Mouse (Mus musculus): Measurements from ENCODE around the gene C1qbp. TPM values are rescaled to one million over a fixed set of nuclear protein-coding genes. Genes with fewer than 3 reads are reported as not detected.
A peak's percentile ranks its signal among the peaks of the same experiment; 100 is the strongest.

The C1qbp gene
- polyA plus RNA-seq, 1 experiment from 2014 or later = 291 TPM

DNA sequence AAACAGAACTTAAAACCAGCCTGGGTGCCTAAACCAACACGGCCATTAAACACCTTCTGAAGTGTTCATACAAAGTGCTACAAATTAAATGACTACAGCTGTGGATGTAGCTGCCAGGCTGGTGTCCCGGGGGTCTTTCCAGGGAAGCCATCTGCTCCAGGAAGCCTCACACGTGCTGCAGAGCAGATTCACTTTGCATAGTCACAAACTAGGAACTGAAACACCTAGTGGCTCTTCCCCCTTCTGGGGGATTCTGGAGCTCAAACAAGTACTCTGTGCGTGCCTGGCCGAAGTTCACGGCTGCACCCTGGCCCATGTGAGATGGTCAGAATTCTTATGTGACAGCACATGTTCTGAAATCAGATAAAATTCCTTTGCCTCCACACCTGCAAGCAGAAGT is 2.6 kb downstream of the C1qbp start:
- no peak overlapping the region for H3K4me2 ChIP-seq (ENCODE audit: low read depth, low read length)
- H3K4me1 ChIP-seq (ENCODE audit: control insufficient read depth, insufficient read depth, low read length) = peaks cover 11% of the 10 kb centered on the region
- H3K27ac ChIP-seq (ENCODE audit: low read length) = no peak overlapping the region
- H3K4me3 ChIP-seq (ENCODE audit: low read length) = no peak overlapping the region
- no peak for ATAC-seq (replicated peaks; ENCODE audit: extremely low read depth, insufficient read depth, low FRiP score)
- no peak overlapping the region for H3K9ac ChIP-seq (ENCODE audit: low read length)
- no peaks in the 10 kb centered on the region for H3K27me3 ChIP-seq (ENCODE audit: control insufficient read depth, insufficient read depth, low read length)
- WGBS = 81% methylated on average over 6 of the region's 6 CpGs
- peaks cover 42% of the 10 kb centered on the region for H3K36me3 ChIP-seq (ENCODE audit: control insufficient read depth, insufficient read depth)
- H3K9me3 ChIP-seq (replicated peaks; ENCODE audit: control insufficient read depth, low read length) = no peaks in the 10 kb centered on the region

DNA sequence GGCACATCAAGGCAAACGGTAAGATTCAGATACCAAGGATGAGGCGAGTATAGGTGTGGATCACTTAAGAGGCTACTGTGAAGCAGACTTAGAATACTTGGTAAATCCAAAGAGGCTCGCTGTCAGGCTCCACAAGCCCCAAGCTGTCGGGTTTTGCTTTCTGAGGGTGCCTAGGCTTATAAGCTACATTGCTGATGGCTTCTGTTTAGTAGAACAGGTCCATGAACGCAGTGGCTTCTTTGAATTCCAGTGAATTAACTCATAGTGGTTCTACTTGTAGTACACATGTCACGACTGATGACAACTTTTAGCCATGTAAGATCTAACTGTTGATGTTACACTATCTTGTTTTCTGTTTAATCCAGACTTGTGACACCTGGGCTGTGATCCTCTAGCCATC is 5.5 kb downstream of the C1qbp start:
- no peak for ATAC-seq (replicated peaks; ENCODE audit: extremely low read depth, insufficient read depth, low FRiP score)
- 82% methylated on average over 6 of the region's 6 CpGs for WGBS
- peaks cover 50% of the 10 kb centered on the region for H3K36me3 ChIP-seq (ENCODE audit: control insufficient read depth, insufficient read depth)
- H3K4me2 ChIP-seq (ENCODE audit: low read depth, low read length) = no peak overlapping the region
- H3K9ac ChIP-seq (ENCODE audit: low read length) = no peak overlapping the region
- no peak overlapping the region for H3K27ac ChIP-seq (ENCODE audit: low read length)
- no peak overlapping the region for H3K4me3 ChIP-seq (ENCODE audit: low read length)
- H3K9me3 ChIP-seq (replicated peaks; ENCODE audit: control insufficient read depth, low read length) = no peaks in the 10 kb centered on the region
- peaks cover 11% of the 10 kb centered on the region for H3K4me1 ChIP-seq (ENCODE audit: control insufficient read depth, insufficient read depth, low read length)
- H3K27me3 ChIP-seq (ENCODE audit: control insufficient read depth, insufficient read depth, low read length) = no peaks in the 10 kb centered on the region

- no peak overlapping the region for H3K4me3 ChIP-seq (ENCODE audit: low read length)
- no peak for ATAC-seq (replicated peaks; ENCODE audit: extremely low read depth, insufficient read depth, low FRiP score)
- H3K9ac ChIP-seq (ENCODE audit: low read length) = no peak overlapping the region
- H3K4me1 ChIP-seq (ENCODE audit: control insufficient read depth, insufficient read depth, low read length) = peaks cover 3% of the 10 kb centered on the region; the same call in 1 of the 2 replicates
- H3K9me3 ChIP-seq (replicated peaks; ENCODE audit: control insufficient read depth, low read length) = no peaks in the 10 kb centered on the region
- no peaks in the 10 kb centered on the region for H3K27me3 ChIP-seq (ENCODE audit: control insufficient read depth, insufficient read depth, low read length)
- peaks cover 48% of the 10 kb centered on the region for H3K36me3 ChIP-seq (ENCODE audit: control insufficient read depth, insufficient read depth)
- WGBS = 70% methylated on average over 2 of the region's 2 CpGs
- H3K27ac ChIP-seq (ENCODE audit: low read length) = no peak overlapping the region
- H3K4me2 ChIP-seq (ENCODE audit: low read depth, low read length) = no peak overlapping the region
These were observed 7.6 kb downstream of the C1qbp start for GRCm38 (mm10) chr11:70975193-70975592.

- 68% methylated on average over 4 of the region's 4 CpGs for WGBS
- no peak for ATAC-seq (replicated peaks; ENCODE audit: extremely low read depth, insufficient read depth, low FRiP score)
These were observed 8.9 kb downstream of the C1qbp start for GRCm38 (mm10) chr11:70973947-70974346.

GRCm38 (mm10) chr11:70972586-70972985 is 10.2 kb downstream of the C1qbp start:
- no peak for ATAC-seq (replicated peaks; ENCODE audit: extremely low read depth, insufficient read depth, low FRiP score)
- H3K9ac ChIP-seq (ENCODE audit: low read length) = no peak overlapping the region
- peaks cover 13% of the 10 kb centered on the region for H3K4me1 ChIP-seq (ENCODE audit: control insufficient read depth, insufficient read depth, low read length)
- H3K4me2 ChIP-seq (ENCODE audit: low read depth, low read length) = no peak overlapping the region
- H3K36me3 ChIP-seq (ENCODE audit: control insufficient read depth, insufficient read depth) = peaks cover 25% of the 10 kb centered on the region
- no peak overlapping the region for H3K4me3 ChIP-seq (ENCODE audit: low read length)
- H3K9me3 ChIP-seq (replicated peaks; ENCODE audit: control insufficient read depth, low read length) = no peaks in the 10 kb centered on the region
- 76% methylated on average over 1 of the region's 1 CpGs for whole genome bisulfite sequencing
- no peaks in the 10 kb centered on the region for H3K27me3 ChIP-seq (ENCODE audit: control insufficient read depth, insufficient read depth, low read length)
- H3K27ac ChIP-seq (ENCODE audit: low read length) = no peak overlapping the region

More at GRCm38 (mm10) chr11:70973947-70974346, 8.9 kb downstream of the C1qbp start:
- Histone ChIP-seq H3K36me3 (ENCODE audit: control insufficient read depth, insufficient read depth) (peaks cover 39% of the 10 kb centered on the region), H3K9me3 (replicated peaks; ENCODE audit: control insufficient read depth, low read length) (no peaks in the 10 kb centered on the region), H3K4me2 (ENCODE audit: low read depth, low read length) (no peak overlapping the region), H3K27me3 (ENCODE audit: control insufficient read depth, insufficient read depth, low read length) (no peaks in the 10 kb centered on the region), H3K4me3 (ENCODE audit: low read length) (no peak overlapping the region), H3K27ac (ENCODE audit: low read length) (no peak overlapping the region), H3K9ac (ENCODE audit: low read length) (no peak overlapping the region), H3K4me1 (ENCODE audit: control insufficient read depth, insufficient read depth, low read length) (peaks cover 3% of the 10 kb centered on the region; the same call in 1 of the 2 replicates)

- Histone ChIP-seq H3K9ac (ENCODE audit: low read length) (peak overlapping the region; percentile 84), H3K4me1 (ENCODE audit: control insufficient read depth, insufficient read depth, low read length) (peaks cover 14% of the 10 kb centered on the region), H3K4me2 (ENCODE audit: low read depth, low read length) (peak overlapping the region; percentile 89), H3K27me3 (ENCODE audit: control insufficient read depth, insufficient read depth, low read length) (no peaks in the 10 kb centered on the region), H3K9me3 (replicated peaks; ENCODE audit: control insufficient read depth, low read length) (no peaks in the 10 kb centered on the region), H3K4me3 (ENCODE audit: low read length) (peak overlapping the region; percentile 85), H3K36me3 (ENCODE audit: control insufficient read depth, insufficient read depth) (peaks cover 15% of the 10 kb centered on the region; the same call in 1 of the 2 replicates), H3K27ac (ENCODE audit: low read length) (peak overlapping the region; percentile 90)
- peak; percentile 5; the same call in 1 of the 2 replicates for ATAC-seq (replicated peaks; ENCODE audit: extremely low read depth, insufficient read depth, low FRiP score)
- 13% methylated on average over 24 of the region's 24 CpGs for WGBS
These were observed 12.0 kb downstream of the C1qbp start for GRCm38 (mm10) chr11:70970560-70971540.

DNA sequence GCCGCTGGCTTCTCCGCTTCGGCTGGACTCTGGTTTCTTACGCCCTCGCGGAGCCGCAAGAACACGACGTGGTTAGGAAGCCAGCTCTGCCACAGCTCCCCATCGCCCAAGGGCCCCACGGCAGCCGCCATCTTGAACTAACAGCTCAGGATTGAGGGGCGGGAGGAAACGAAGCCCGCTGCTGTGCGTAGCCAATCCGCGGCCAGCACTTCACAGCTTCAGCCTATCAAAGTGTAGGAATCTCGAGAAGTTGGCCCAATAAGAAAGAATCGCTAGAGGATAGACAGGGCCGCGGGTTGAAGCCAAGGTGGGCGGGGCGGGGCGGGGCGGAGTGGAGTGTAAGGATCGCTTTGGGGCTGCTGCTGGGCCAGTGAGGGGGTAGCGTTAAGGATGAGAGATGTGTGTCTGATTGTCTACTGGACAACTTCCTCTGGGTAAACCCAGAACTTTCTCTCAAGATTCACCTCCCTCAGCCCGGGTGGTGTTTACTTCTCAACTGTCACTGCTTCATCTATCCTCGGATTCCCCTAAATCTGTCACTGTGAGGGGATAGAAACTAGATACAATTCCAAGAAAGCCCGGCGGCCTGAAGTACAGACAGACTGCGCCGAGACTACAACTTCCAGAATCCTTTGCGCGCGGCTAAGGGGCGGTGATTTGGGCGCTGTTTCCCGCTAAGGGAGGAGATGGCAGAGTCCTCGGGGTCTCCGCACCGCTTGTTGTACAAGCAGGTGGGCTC is 12.8 kb downstream of the C1qbp start, which contains the start of the genes Nup88 and Rpain:
TSS of gene Nup88 (minus strand) at position 153 of the 739 bp plus-strand sequence.
TSS of gene Rpain (plus strand) at position 393 of the 739 bp plus-strand sequence.
- no peaks in the 10 kb centered on the region for H3K27me3 ChIP-seq (ENCODE audit: control insufficient read depth, insufficient read depth, low read length)
- H3K9ac ChIP-seq (ENCODE audit: low read length) = peak within 1 kb of the TSS; percentile 92
- under 1% methylated on average over 43 of the region's 43 CpGs for WGBS
- peak within 1 kb of the TSS; percentile 85 for H3K4me3 ChIP-seq (ENCODE audit: low read length)
- H3K36me3 ChIP-seq (ENCODE audit: control insufficient read depth, insufficient read depth) = peaks cover 22% of the 10 kb centered on the region
- peak within 1 kb of the TSS; percentile 90 for H3K27ac ChIP-seq (ENCODE audit: low read length)
- peak within 1 kb of the TSS; percentile 89 for H3K4me2 ChIP-seq (ENCODE audit: low read depth, low read length)
- ATAC-seq (replicated peaks; ENCODE audit: extremely low read depth, insufficient read depth, low FRiP score) = peak; percentile 96
- peaks cover 14% of the 10 kb centered on the region for H3K4me1 ChIP-seq (ENCODE audit: control insufficient read depth, insufficient read depth, low read length)
- H3K9me3 ChIP-seq (replicated peaks; ENCODE audit: control insufficient read depth, low read length) = no peaks in the 10 kb centered on the region

DNA sequence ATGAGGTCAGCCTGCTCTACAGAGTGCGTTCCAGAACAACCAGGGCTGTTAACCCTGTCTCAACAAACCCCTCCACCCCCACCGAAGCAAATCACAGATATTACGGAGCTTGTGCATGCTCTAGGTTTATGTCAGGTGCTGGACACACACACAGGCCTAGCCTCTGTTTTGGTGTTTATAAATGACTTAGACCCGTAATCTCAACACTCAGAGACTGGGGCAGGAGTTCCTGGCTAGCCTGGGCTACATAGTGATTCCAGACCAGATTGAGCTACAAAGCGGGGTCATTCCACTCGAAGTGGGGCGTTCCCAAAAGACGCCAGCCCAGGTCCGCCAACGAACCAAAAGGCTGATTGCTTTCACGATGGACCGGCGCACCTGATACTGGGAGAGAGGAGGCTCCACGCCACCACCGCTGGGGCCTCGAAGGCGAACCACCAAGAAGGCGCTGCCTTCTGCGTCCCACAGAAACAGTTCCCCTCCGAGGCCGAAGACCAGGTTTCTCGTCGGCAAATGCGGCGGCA is 13.5 kb downstream of the C1qbp start:
- H3K4me3 ChIP-seq (ENCODE audit: low read length) = peak overlapping the region; percentile 85
- H3K9ac ChIP-seq (ENCODE audit: low read length) = peak overlapping the region; percentile 92
- H3K9me3 ChIP-seq (replicated peaks; ENCODE audit: control insufficient read depth, low read length) = no peaks in the 10 kb centered on the region
- H3K4me2 ChIP-seq (ENCODE audit: low read depth, low read length) = peak overlapping the region; percentile 89
- WGBS = under 1% methylated on average over 25 of the region's 25 CpGs
- H3K4me1 ChIP-seq (ENCODE audit: control insufficient read depth, insufficient read depth, low read length) = peaks cover 14% of the 10 kb centered on the region
- peaks cover 28% of the 10 kb centered on the region for H3K36me3 ChIP-seq (ENCODE audit: control insufficient read depth, insufficient read depth)
- peak overlapping the region; percentile 86 for H3K27ac ChIP-seq (ENCODE audit: low read length)
- ATAC-seq (replicated peaks; ENCODE audit: extremely low read depth, insufficient read depth, low FRiP score) = no peak
- no peaks in the 10 kb centered on the region for H3K27me3 ChIP-seq (ENCODE audit: control insufficient read depth, insufficient read depth, low read length)
